Mouse (Mus musculus): ENCODE measurements at regions not wholly inside any gene's neighbourhood (a gene's known extent, or its start where the extent isn't known, plus 50 kb on each side); places are given as distances from the start of the nearest gene placed in this dataset.

DNA sequence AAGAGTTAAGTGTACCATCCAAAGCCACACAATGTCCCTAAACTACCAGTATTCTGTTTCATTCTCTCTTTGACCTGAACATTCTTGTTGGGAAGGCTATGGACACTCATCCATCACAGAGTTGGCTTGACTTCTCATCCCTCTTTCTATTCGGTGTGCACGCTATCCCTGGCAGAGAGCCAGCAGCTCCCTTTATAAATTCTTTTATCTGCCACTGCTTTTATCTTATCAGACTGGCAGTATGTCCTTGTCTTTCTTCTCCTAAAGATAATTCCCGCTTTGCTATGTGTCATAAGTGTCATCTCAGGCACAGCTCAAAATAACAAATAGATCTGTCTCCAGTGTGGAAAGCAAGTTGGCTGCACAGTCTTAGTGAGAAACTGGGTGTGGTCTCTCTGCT is 106.6 kb upstream of the Lipc start:
- DNase-seq (ENCODE audit: low spot score in 2 of 2): no peak

DNA sequence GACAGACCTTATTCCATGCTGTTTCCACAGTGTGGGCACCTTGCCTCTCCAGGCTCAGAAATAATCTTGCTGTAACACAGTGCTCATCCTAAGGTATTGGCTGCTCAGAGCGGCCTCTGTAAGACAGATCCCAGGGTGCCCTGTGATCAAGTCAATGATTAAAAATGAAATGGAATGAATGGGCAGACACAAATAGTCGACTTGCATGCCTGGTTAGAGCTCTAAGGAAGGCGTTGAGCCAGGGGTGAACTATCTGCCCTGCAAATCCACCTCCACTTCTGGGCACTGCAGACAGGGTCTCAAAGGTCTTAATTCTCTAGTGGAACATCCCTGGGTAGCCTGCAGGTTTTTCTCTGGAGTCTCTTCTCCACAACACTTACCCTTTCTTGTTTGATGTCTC is 104.8 kb upstream of the Lipc start:
- DNase-seq (ENCODE audit: low spot score in 2 of 2): no peak

DNA sequence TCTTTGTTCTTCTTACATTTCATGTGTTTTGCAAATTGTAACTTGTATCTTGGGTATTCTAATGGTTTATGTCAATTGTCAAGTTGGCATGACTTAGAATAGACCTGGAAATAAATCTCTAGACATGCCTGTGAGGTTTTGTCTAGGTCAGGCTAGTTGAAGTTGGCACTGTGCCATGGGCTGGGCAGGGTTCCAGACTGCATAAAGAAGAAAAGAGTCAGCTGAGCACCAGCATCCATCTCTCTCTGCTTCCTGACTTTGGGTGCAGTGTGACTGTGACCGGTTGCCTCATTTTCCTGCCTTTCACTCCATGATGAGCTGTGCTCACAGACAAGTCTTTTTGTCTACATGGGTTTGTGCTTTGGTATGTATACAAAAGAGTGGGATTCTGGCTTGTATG is 91.9 kb upstream of the Lipc start:
- peak in 1 of 2 experiments; percentile 24 for DNase-seq (ENCODE audit: low spot score in 2 of 2)

DNA sequence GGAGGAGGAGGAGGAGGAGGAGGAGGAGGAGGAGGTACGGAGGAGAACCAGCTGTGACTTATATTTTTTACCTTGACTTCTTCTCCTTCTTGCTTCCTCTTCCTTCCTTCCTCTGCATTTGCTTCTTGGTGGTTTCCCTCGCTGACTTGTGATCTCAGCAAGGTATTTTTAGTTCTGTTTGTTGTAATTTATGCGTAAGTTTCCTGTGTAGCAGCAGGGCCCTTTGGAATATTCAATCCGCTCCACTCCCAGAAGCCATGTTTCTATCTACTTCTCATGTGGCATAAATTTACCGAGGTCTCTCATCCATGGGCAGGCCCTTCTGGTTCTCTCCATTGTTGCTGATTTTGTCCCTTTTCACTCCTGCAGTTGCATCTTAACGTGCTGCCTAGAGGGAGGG is 83.3 kb upstream of the Lipc start:
- no peak for DNase-seq (ENCODE audit: low spot score in 2 of 2)

DNA sequence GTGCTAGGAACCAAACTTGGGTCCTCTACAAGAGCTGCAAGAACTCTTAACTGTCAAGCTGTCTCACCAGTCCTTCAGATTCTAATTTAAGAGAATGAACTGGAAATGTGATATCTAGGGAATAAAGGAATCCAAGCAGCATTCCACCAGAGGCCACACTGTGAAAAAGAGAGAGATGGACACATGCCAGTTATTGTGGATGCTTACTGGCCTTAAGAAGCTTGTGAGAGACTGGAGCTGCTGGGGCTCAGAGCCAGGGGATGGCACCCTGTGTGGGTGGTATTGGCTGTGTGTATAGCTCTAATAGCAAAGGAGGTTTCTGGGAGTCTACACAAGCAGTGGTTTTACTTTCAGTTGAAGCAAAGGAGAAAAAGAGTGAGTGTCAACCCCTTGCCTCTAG is 80.1 kb upstream of the Lipc start:
- no peak for DNase-seq (ENCODE audit: low spot score in 2 of 2)

DNA sequence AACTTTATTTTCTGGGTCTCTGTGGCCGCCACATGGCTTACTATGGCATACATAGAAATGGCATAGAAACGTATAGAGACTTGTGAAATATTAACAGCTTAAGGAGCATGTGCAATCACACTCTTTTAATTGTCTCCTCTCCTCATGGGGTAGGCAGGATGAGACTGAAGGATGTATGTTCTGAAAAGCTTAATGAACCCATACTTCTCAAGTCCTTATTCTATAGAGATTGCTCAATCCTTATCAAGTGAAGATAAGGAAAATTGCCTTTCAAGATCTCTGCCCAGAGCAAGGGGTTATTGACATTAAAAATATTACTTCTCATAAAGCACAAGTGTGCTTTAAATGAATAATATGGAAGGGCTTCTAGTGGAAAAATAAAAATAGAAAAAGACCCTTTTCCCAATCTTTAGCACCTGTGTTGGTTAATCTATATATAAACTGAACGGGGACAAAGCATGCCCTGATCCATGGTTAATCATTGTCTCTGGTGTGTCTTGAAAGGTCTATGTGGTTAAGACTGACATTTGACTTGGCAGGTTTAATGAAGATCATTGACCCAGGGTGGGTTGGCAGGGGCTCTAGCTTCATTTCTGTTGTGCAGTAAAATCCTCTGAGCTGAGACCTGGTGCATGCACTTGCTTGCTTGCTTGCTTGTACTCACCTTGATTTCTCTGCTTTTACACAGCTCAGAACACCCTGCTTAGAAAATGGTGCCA is 78.3 kb upstream of the Lipc start:
- no peak for DNase-seq (ENCODE audit: low spot score in 2 of 2)

DNA sequence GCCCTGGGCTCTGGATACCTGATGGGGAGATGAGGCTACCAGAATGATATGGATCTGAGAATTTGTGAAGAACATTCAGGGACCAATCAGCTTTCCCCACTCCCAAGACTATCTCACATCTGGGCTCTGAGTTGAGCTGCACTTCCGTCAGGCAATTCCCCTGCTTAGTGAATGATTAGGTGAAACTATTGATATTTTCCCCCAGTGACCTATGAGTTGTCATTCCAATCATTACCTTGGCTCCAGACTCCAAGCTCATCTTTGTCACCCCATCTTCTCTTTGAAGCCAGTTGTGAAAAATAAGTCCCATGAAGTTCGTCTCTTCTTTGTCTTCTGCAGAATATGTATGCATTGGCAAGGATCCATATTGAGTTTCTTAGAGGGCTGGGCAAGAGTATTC is 76.1 kb upstream of the Lipc start:
- DNase-seq (ENCODE audit: low spot score in 2 of 2): no peak

DNA sequence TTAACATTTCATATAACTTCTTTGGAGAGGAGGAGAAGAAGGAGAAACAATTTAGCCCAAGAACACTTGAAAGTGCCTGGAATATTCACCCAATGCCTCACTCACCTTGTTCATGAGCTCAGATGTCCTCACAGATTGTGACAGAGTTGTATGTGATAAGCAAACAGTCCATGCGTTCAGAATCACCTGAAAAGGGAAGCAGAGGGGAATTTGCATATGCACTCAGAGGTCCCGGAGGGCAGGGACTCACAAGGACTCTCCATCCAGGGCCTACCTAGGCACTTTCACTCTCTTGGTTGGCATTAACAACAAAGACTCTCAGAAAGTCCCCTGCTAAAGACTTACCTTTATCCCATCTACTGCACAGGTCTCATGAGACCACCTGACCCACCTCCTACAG is 75.6 kb upstream of the Lipc start:
- no peak for DNase-seq (ENCODE audit: low spot score in 2 of 2)

DNA sequence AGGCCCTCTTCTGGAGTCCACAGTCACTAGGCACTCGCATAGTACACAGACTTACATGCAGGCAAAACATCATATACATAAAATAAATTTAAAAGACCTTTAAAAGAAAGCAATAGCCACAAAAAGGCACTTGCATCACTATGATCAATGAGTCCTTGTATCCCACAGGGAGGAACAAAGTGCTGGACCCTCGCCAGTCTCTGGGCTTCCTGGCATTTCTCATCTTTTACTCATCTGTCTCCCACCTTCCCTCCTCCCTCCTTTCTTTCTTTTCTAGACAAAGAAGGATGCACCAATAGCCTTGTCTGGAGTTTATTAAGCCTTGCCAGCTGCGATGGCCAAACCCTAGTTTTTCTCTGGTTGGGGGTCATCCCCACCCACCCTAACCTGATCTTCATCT is 73.2 kb upstream of the Lipc start:
- no peak for DNase-seq (ENCODE audit: low spot score in 2 of 2)

DNA sequence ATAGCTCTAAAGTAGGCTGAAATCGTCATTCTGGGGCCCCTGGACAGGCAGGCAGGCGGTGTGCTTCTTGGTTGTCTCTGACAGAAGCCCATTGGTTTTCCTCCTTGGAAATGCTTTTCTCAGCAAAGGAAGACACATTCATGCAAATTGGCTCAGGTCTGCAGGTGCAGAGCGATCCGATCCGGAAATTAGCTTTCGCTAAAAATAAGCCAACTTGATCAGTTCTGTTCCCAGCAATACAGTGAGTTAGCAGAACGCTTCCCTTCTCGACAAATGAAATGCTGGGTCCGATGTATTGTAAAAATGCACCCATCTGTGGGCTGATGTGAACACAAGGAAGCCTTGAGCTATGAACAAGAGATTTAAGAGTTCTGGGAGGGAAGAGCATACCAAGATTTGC is 66.2 kb upstream of the Lipc start:
- DNase-seq (ENCODE audit: low spot score in 2 of 2): no peak

DNA sequence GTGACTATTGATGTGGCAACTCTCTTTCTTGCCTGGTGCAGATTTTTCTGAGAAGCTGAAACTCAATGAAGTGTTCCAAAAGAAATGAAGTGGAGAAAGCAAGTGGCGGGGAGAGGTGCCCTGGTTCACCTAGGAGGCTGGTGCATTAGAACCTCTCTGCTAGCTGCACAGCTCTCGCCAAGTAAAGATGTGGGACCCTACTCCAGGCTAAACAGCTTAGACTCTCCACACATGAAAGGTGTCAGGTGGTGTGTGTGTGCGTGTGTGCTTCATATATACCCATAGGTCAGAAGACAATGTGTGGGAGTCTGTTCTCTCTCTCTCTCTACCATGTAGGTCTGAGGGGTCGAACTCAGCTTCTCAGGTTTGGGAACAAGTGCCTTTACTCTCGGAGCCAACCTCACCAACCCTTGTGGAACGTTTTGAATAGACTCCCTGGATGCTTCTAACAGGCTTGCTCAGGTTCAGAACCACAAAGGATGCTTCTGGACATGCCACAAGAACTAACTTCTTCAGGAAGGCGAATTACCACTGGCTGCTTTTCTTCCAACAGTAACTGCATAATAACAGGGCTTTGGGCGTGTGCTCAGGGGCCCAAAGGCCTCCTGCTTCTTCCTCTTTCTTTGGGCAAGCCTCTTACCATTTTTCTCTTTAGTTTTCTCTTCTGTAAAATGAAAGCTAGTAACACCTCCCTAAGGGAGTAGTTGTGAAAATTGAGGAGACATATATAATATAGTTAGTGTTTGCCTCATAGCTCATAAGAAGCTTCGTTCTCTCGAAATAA is 65.6 kb upstream of the Lipc start:
- no peak for DNase-seq (ENCODE audit: low spot score in 2 of 2)

DNA sequence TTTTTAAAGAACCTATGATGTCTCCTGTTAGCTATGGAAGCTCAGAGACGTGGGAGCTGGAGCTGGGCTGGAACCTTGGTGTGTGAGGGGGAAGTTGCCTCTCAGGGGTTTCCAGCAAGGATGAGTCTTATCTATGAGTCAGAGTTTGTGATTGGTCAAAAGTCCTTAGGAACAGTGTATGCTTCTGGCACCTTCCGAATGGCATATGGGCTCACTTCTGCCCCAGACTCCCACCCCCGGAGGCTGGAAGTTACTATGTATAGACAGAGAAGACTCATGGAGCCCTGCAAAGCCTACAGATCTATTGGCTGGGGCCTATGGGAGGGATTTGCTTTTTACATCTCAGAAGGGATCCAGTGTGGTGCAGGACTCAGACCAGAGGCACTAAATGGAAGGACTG is 63.9 kb upstream of the Lipc start:
- peak in 1 of 2 experiments; percentile 79 for DNase-seq (ENCODE audit: low spot score in 2 of 2)

DNA sequence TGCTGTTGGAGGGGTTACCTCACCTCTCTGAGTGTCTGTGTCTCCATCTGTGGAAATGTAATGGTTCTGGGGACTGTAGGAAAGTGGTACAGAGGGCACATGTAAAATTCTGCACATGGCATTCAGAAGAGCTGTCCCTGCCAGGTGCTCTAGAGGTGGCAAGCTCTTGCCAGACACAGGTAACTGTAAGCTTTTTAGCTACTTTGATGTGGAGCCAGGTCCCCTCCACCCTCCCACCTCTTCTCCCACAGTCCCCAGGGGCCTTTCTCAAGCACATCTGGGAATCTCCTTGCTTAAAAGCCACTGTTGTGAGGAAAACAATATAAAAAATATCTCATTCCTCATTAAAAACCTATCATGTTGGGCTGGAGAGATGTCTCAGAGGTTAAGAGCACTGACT is 63.4 kb upstream of the Lipc start:
- no peak for DNase-seq (ENCODE audit: low spot score in 2 of 2)

DNA sequence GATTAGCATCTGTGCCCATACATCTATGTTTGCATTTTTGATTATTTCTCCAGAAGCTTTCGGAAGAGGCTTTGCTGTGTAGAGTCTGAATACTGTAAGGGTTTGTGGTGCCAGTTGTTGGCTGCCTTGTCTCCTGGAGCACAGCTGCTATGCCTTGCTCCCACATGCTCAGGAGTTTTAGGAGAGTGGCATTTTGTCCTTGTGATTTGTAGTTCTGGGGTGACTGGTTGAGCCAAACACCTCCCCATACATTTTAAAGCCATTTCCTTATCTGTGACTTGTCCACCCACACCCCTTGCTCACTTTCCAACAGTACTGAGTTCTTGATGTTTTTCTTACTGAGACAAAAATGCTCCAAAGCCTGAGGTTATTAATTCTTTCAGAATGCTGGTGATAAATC is 60.4 kb upstream of the Lipc start:
- no peak for DNase-seq (ENCODE audit: low spot score in 2 of 2)

DNA sequence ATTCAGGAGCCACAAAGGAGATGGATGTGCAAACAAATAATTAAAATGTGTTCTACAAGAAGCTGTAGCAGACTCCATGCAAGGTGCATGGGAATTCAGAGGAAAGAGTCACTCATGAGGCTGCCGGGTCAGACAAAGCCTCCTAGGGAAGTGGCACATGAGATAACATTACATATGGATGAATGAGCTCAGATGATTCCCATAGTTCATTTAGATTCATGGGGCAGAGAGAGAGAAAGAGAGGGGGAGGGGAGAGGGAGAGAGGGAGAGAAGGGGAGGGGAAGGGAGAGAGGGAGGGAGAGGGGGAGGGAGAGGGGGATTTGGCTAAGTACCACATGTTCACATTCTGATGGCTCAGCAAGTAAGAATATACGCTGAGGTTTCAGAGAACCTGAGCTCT is 52.6 kb upstream of the Lipc start:
- DNase-seq (ENCODE audit: low spot score in 2 of 2): no peak

Data from frontal cortex, postnatal 10 days (tissue).